Mouse (Mus musculus) heart, postnatal 4 days (tissue): ENCODE measurements around the gene Ppp1r12a. TPM values are rescaled to one million over a fixed set of nuclear protein-coding genes. Genes with fewer than 3 reads are reported as not detected.
A peak's percentile ranks its signal among the peaks of the same experiment; 100 is the strongest.

ENCODE experiments used
- DNase-seq: peaks from one replicate; pipeline ENCODE4 v3.0.0; 2021
- total RNA-seq, 2 experiments: library from RNA; stranded (reverse); gene quantifications; 2 replicates each; pipeline ENCODE4 v1.2.3; 2021

Gene Ppp1r12a
- total RNA-seq, 2 experiments from 2014 or later = 173 to 182 TPM

DNA sequence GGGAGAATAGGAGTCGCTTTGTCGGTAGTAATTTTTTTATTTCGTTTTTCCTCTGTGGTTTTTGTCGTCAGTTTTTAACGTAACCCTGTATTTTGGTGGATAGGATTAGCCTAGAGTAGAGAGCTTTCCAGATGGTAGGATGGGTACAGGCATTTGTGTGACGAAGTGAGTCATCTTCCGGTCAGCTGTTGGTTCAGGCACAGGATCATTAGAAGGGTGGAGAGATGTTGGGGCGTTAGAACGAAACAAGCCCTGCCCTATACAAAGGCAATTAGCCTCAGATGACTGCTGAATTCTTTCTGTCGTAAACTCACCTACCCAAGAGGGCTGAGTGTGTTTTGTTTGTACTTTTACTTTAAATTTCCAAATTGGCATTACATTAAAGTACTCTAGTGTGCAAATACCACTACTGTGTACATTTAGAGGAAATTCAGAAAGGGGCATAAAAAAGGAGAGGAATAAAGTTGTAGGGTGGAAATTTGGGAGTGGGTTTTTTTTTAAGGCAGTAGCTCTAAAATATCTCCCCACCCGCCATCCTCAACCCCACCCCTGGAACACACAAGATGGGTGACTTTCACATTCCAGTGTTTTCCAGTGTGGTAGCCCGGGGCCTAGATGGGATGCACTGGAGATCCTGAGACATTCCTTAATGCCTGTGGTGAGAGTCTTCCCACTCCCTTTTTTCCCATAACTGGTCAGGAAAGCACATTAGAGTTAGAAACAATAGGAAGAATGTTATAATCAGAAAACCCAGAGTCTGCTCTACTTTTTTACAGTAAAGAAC, 129.9 kb downstream of the Ppp1r12a start:
- DNase-seq = no peak

DNA sequence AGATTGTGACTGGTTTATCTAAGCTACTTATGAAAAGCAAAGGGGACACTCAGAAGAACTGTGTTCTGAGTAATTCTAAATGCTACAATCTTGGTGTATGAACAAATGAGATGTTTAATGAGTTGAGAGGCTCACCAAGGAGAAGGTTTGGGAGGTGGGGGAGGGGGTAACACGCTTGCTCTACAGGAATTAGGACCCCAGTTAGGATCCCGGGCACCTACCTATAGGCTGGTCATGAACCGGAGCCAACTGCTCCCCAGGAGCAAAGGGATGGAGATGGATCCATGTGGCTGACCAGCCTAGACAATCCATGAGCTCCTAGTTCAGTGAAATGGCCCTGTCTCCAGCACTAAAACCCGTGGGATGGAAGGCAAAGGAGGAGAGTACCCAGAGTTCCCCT, 130.7 kb downstream of the Ppp1r12a start:
- DNase-seq = no peak

DNA sequence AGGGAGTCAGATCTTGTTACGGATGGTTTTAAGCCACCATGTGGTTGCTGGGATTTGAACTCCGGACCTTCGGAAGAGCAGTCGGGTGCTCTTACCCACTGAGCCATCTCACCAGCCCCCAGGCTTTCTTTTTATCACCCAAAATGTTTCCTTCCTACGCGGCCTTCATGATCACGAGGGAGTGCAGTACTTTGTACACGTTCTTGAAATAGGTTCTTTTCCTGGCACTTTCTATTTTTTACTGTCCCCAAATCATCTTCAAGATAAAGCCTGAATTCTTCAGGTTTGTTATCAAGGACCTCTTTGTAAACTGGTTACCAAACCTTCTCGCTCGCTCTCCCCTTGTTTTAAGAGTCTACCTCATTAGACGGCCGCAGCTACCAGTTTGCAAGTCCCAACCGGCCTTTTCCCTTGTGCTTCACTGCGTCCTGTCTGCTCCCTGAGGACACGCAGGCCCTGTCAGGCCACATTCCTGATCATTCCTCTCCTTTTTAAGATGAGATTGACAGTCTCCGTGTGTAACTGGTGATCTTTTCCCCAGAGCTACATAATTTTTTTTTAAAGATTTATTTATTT, 131.7 kb downstream of the Ppp1r12a start:
- DNase-seq = no peak

DNA sequence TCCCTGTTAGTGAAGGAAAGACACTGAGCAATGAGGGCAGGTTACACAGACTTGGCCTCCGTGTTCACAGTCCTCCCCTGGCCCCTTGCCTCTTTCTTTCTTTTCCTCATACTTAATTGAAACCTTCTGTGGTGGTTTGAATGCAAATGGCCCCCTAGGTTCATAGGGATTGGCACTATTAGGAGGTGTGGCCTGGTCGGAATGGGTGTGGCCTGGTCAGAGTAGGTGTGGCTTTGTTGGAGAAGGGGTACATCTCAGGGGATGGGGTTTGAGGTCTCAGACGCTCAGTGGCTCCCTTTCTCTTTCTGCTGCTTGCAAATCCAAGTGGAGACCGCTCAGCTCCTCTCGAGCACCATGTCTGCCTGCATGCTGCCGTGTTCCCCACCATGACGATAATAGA, 132.8 kb downstream of the Ppp1r12a start:
- DNase-seq = no peak

DNA sequence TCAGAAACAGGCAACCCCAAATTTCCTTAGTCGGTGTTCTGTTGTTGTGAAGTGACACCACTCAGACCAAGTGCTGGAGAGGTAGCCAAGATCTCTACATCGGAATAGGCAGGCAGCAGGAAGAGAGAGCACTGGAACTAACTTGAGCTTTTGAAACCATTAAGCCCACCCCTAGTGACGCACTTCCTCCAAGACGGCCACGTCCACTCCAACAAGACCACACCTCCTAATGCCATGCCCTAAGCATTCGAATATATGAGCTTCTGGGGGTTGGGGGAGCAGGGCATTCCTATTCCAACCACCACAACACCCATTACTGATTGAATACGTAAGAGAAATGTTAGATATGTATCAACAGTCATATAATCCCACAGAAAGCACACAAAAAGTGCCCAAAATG, 134.5 kb downstream of the Ppp1r12a start:
- no peak for DNase-seq

DNA sequence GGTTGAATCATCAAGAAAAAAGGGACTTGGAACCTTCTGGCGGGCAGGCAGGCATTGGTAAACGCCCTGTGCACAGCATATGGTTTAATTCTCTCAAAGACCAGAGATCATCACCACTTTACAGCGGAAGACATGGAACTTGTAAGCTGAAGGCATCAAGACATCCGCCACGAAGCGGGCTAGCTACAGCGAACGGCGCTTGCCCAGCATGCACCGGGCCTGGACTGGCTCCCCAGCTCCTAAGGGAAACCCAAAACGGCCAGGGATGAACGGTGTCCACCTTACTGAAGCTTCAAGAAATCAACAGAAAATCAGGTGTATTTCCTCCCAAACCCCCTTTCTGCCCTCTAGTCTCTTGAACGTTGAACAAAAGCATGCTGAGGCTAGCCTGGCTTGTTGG, 136.3 kb downstream of the Ppp1r12a start:
- DNase-seq = no peak

DNA sequence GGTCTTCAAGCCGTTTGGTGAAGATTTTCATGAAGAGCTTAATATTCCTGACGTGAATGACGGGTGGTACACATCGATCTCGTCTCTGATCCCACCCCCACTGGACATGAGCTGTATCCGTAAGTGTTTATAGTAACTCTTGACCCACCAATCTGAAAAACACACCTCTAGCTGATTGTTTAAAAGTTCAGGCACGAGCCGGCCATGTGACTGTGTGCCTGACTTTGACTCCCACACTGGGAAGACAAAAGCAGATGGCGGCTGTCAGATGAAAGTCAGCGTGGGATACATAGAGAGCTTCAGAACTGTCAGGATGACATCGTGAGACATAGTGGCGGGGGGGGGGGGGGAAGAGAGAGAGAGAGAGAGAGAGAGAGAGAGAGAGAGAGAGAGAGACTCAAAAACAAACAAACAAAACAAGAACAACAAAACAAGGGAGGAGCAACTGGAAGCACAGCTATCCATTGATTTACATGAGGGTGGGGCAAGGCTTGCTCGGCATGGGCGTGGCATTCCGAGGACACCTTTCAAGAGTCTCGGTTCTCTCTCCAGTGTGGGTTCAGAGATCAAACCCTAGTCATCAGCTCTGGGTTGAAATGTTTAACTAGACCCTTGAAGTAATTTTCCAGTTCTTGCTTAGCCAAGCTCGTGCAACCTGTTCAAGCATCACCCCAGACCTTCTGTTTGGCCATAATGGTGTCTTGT, 137.0 kb downstream of the Ppp1r12a start:
- no peak for DNase-seq

DNA sequence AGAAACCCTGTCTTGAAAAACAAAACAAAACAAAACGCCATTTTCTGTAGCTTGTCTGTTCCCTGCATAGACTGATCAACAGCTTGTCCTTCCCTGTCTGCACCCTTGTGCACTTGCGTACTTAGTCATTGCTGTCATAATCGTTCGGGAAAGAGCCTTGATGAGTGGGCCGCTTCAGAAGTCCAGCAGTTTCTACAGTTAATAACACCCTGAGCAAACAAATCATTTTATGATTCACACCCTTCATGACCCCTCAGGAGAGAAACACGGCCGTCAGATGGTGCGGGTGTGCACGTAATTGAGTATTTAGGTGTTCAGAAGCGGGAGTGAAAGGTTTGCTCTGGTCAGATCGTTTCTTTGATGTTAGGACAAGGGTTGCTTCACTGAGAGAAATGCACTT, 137.8 kb downstream of the Ppp1r12a start:
- no peak for DNase-seq

DNA sequence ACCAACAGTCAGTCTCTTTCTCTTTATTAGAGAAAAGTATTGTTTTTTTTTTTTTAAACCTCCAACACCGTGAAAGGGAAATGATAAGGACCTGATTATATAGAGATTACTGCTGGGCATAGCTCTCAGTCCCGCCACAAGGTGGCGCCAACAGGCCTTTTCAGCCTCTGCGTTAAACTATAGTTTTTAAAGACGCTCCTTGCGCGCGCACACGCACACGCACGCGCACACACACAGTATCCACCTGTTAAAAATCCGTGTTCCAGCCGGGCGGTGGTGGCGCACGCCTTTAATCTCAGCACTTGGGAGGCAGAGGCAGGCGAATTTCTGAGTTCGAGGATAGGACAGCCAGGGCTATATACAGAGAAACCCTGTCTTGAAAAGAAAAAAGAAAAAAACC, 138.8 kb downstream of the Ppp1r12a start:
- DNase-seq = peak; percentile 83

DNA sequence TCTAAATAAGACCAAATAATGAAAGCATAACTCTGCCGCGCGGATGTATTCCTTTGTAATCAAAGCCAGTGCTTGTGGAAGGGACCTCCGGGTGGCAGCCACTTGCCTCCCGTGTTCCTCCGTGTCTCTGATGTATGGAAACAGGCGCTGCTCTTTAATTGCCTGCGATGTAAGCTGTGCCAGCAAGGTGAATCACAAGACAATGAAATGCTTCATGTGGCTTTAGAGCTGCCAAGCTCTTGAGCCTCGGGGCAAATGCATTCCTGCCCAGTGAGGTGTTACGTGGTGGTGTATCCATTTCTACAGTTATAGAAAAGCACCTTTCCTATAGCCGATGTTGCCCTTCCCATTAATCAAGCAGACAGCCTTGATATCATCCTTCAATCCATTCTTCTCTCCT, 145.8 kb downstream of the Ppp1r12a start:
- DNase-seq = no peak

DNA sequence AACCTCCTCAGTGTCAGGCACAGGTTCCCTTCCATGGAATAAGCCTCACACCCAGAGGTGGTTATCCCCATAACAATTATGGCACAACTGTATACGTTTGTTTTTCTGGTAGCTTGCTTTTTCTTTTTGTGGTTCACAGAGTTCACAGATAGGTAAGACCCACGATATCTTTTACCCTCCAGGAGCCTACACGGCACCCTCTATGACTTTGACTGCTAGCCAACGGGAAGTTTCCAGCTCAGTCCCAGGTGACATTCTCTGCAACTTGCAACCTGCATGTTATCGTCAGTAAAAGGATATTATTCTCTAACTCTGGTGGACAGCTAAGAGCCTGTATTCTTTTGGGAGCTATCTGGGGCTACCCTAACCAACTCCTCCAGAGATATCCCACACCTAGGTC, 148.2 kb downstream of the Ppp1r12a start:
- DNase-seq = no peak

DNA sequence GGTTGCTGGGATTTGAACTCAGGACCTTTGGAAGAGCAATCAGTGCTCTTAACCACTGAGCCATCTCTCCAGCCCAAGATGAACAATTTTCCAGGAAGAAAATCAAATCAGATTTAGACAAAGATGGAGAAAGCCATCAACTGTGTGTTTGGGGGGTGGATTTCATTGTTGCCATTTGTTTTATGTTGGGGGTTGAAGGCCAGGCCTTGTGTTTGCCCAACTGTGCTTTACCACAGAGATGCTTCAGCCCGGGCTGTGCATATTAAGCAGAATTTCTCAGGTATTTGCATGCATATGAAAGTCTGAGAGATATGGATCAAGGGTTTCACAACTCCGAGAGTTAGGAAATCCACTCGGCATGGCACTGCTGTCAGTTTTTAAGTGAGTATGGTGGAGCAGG, 149.4 kb downstream of the Ppp1r12a start:
- DNase-seq = no peak

DNA sequence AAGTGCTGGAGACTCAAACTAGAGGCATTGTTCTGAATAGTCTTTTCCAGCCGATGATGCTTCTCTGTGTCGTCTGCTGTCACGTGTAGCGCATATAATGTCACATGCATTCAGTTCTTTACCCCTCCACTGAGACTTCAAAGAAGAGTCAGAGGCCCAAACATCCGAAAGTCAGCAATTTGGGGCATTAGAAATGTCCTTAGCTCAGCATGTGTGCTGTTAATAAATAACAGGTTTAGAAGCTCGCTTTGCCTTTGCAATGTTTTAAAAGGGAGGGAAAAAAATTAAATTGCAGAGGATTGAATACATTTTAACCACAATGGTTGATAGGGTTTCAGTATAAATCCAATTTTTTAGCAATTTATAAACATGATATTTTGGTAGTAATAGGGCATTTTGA, 151.9 kb downstream of the Ppp1r12a start:
- DNase-seq = no peak

DNA sequence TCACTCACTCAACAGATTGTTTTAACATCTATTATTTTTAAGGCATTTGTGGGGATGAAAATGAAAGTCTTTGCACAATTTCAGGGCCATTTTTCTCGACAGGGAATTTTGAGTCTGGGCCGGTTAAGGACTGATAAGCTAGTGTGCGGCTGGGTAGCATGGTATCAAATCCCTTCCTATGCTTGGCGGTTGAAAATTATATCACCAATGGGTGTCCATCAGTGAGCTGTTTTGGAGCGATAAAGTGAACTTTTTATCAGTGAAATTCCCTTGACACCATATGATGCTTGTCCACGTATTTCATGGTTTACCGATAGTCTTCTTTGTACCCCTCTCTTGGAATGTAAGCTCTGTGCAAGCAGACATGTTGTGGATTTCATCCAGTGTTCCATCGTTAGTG, 152.4 kb downstream of the Ppp1r12a start:
- DNase-seq = no peak

DNA sequence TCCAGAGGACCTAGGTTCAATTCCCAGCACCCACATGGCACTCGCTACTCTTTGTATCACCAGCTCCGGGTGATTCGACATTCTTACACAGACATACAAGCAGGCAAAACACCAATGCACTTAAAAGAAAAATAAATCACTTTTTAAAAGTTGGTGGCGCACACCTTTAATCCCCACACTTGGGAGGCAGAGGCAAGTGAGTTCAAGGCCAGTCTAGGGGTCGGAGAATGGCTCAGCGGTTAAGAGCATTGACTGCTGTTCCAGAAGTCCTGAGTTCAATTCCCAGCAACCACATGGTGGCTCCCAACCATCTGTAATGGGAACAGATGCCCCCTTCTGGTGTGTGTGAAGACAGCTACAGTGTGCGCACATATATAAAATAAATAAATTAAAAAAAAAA, 153.2 kb downstream of the Ppp1r12a start:
- DNase-seq = no peak

DNA sequence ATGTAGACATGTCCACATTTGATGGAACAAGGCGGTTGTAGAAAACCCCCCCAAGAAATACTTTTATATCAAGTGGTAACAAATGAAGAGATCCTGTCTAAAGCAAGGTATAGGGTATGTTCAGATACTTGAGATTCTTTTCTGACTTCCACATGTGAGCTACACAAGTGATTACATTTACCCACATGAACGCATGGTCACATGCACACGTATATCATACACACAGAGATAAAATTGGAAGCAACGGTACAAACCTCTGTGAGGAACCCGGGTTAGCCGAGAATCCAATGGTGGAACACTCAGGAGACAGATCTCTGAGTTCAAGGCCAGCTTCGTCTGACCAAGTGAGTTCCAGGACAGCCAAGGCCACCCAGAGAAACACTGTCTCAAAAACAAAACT, 166.4 kb downstream of the Ppp1r12a start:
- DNase-seq = no peak

DNA sequence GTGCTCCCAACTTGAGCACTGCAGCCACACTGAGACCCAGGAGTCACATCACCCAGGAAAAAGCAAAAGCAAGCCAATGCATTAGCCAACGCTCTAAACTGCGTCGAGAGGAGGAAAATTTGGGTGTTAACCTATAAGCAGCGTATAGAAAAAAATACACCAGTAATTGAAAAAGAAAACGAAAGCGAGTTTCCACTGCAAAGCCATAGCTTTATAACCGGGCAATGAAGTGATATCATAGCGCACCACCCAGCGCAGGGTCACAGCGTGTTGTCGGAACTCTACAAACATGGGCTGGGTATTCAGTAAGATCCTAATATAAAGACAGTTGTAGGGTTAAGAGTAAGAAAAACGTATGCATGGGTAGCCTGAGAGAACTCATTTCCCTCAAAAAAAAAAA, 167.0 kb downstream of the Ppp1r12a start:
- DNase-seq = no peak

DNA sequence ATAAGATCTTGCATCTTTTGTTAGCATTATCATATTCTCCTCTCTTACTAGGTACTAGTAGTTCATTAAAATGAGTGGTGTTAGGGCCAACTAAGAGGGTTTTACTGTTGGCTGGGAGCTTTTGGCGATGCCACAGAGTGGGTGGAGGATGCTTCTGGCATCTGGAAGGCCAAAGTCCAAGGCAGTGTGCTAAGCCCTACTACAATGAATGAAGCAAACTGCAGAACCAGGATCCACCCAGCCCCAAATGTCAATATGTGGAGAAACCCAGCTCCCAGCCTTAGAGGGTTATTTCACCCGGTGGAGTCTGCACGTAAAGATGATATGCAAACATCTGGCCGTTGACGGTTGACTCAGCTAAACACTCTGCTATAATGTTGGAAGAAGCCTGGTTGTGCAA, 167.8 kb downstream of the Ppp1r12a start:
- no peak for DNase-seq

DNA sequence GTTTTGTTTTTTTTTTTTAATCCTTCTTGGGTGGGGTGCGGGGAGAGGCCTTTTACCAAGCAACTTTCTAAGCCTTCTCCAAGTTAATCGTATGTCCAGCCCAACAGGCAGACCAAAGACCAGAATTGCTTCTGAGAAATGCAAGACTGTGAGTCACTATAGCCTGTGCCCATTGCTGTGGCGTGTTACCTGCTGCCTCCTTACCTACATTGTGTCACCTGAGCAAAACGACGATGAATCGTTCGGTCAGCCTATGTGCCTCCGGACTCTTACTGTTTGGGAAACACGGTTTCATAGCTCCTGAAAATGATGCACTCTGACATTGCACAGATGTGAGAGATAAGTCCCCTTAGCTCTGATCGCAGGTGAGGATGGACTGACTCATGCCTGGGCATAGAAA, 169.0 kb downstream of the Ppp1r12a start:
- DNase-seq = no peak

DNA sequence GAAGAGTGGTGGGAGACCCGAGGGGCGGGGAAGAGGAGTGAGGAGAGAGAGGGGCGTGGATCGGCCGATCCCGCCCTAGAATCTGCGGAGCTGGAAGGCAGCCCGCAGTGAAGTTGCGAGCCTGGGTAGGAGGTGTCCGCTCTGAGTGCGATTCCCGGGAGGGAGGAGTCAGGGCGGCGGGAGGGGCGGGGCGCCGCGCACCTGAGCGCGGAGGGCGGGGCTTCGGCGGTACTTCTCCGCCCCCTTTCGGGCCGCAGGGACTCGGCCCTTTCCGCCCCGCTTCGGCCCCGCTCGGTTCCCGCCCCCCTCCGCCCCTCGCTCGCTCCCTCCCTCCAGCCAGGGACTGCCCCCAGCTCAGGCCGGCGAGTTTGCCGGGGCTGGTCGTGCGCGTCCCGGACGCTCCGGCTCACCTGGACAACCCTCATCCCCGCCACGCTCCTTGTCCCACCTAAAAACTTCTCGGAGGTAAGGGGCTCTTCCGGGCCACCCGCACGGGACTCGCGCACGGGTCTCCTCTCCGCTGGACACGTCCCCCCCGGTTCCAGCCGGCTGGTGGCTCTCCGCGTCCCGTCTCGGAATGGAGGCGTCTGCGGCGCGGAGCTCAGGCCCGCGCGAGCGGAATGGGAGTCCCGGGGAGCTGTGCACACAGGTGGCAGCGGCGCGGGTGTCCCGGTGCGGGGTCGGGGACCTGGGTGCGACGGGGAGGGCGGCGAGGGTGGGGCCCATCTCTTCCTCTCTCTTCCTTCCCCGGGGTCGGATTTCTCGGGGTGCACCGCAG, 170.0 kb downstream of the Ppp1r12a start, which contains the start of gene Pawr:
TSS of gene Pawr (plus strand) at position 338 of the 778 bp plus-strand sequence.
- peak; percentile 79 for DNase-seq

DNA sequence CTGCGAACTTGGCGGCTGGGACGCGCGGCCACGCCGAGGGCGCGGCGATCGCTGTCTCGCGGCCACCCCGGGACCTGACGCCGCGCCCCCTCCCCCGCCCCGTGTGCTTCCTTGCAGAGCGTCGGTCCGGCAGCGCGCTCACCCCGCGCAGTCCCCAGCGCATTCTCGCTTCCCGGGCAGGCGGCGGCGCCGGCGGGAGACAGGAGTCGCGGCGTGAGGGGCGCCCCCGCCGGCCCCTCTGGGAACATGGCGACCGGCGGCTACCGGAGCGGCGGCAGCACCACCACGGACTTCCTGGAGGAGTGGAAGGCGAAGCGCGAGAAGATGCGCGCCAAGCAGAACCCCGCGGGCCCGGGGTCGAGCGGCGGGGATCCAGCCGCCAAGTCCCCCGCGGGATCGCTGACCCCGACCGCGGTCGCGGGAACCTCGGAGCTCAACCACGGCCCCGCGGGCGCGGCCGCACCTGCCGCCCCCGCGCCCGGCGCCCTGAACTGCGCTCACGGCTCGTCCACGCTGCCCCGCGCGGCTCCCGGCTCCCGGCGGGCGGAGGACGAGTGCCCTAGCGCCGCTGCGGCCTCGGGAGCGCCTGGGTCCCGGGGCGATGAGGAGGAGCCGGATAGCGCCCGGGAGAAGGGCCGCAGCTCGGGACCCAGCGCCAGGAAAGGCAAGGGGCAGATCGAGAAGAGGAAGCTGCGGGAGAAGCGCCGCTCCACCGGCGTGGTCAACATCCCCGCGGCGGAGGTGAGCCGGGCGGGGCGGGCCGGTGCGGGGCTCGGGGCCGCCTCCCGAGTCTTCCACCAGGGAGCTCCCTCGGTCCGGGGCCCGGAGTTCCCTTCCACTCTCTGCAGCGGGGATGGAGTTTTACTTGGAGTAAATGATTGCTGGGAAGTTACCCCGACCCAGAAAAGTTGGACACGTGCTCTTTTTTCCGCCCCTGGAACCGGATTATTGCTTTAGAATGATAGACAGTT, 170.9 kb downstream of the Ppp1r12a start:
- DNase-seq = peak; percentile 68

DNA sequence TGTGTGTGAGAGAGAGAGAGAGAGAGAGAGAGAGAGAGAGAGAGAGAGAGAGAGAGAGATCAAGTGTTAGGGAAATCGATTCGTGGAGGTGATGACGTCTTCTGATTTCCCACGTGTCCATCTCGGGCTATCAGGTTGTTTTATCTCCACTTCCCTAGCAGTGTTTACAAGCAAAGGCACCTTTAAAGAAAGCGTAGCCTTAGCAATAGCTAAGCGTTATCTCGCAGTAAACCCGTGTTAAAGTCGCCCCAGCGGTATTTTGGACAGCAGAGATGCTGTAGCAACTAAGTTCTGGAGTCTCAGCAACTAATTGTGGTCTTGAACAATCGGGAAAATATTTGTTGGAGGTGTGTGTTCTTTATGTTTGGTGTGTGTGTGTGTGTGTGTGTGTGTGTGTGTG, 171.6 kb downstream of the Ppp1r12a start:
- no peak for DNase-seq
